Mouse (Mus musculus) frontal cortex, adult (tissue): ENCODE measurements around the gene Col4a4.

ENCODE experiments used
- ATAC-seq: cut with Nextera tagmentation; 2 replicates; pipeline ENCODE4 v1.9.2; 2017; ENCODE audit warnings: mild to moderate bottlenecking, moderate library complexity, mixed read lengths; ENCODE audit not compliant: low TSS enrichment

Col4a4 gene

DNA sequence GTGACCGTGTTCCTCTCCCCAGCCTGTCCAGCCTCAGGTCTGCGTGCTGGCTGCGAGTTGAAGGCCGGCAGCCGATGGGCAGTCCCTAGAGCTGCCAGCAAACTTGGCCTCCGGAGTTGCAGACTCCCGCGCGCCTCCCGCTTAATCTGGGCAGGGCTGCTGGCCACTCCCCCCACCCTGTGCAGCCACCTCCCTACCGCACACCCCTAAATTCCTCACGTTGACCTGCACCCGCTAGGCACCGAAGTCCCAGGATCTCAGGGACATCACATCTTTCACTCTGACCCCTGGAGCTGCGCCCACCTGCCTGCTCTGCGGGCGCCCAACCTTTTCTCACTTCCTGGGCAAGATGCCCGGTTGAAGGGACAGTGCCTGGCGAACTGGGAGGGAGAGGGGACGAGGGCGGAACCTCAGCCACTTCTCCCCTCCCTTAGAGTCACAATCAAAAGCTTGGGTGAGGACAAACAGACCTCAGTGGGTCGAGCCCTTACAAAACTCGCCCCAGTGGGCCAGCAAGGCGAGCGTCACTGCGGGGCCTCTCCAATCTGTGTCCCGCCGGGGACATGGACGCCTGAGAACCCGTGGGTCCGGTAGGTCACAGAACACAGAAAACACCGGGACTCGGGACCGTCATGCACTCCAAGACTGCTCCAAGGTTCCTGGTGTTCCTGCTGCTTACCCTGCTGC, at the start of gene Col4a4, which contains the start of gene Col4a3:
Gene Col4a4 (minus strand): TSS at position 137 of the 687 bp plus-strand sequence.
Gene Col4a3 (plus strand): TSS at position 209 of the 687 bp plus-strand sequence.
- peak; percentile 31; the same call in 1 of the 2 replicates for ATAC-seq

DNA sequence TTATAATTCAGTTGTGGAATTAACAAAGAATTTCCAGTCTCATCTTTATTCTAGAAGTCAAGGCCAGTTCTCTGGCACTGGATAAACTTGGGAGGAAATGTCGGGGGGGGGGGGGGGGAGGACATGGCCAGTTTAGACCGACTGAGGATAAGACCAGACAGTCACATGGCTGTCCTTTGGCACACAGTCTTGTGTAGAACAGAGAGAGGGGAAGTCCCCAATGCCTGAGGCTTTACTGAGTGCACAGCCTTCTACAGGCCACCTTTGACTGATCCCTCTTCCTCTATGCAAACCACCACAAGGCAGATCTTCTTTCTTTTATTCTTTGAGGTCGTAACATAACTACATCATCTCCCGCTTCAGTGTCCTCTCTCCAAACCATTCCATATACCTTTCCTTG, 49.7 kb upstream of the Col4a4 start:
- ATAC-seq: no peak

GRCm38 (mm10) chr1:82635254-82635620, 48.6 kb upstream of the Col4a4 start:
- no peak for ATAC-seq

DNA sequence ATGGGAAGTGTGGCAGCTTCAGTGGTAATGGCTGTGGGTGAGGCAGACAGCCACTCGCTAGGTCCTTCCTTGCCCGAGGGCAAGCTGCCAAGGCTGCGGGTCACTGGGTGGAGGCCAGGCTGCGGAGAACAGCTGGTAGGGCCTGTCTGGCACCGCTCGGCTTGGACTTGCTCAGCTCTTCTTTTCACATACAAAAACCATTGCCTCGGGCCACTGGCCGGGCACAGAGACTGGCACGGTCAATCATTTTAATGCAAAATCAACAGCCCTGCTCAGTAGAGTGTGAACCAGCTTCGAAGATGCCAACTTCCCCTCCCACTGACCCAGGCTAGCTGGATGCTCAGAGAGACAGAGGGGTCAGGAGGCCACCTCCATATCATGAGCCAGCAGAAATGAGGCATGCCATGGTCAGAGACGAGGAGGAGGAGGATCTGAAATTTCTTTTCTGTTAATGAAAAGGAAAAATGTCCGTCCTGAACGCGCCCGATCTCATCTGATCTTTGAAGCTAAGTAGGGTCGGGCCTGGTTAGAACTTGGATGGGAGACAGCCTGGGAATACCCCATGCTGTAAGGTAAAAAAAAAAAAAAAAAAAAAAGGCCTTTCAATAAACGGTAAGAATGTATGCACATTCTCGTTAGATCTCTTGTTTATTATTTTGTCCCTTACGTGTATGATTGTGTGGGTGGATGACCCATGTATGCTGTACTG, 48.0 kb upstream of the Col4a4 start:
- ATAC-seq: peak; percentile 47

DNA sequence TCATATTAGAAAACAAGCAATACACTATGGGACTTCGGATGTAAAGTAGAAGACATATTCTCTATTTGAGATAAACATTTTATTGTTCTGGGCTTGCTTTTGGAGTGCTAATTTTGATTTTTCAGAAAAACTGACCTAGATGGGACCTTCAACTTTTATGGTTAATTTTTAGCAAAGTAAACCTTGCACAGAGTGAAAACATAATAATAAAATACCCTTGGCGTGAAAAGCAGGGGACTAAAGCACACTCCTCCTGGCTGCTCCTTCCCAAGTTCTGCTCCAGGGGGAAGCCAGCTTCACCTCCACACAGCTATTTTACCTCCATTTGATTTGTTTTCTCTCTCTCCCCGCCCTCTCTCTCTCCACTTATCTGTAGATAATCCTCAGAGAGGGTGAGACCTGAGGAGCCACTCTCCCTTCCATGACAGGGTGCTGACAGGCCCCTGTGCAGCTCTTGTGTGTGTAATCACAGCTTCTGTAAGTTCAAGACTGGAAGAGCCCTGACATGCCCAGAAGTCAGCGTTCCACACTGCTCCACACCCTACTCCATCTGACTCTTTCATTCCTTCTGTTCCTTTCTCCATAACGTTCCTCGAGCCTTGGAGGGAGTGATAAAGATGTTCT, 44.6 kb upstream of the Col4a4 start:
- no peak for ATAC-seq

DNA sequence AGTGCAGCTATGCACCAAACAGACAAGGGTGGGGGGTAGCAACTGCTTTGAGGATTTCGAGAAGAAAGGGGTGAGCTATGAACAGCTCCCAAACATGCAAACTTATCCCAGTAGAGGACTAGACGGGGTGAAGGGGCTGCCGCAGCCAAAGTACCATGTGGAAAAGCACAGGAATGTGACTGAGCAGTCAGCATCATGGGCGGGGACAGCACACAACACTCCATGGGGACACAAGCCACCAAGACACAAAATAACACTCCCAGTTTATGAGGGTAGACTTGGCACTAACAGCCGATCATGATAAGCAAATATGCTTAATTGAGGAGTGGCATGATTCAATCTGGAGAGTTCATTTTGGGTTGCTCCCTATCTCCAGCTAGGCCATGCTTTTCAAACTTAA, 42.8 kb upstream of the Col4a4 start:
- ATAC-seq: no peak

DNA sequence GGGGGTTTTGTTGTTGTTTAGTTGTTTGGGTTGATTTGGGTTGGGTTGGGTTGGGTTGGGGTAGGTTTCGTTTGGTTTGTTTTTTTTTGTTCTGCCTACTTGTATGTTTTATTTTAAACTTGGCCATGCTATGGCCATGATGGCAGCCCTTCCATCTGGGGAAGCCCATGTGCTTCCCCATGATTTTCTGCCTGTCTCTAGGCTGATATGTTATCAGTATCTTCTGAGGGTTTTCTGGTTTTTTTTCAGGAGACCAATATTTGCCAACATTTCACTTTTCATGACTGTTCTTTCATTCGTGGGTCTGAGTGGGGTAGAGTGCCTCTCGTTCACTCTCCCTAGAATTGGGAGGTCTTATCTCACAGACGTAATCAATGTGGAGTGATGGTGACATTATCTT, 41.0 kb upstream of the Col4a4 start:
- no peak for ATAC-seq

- ATAC-seq: no peak
Observed at GRCm38 (mm10) chr1:82625474-82625873, 38.8 kb upstream of the Col4a4 start.

DNA sequence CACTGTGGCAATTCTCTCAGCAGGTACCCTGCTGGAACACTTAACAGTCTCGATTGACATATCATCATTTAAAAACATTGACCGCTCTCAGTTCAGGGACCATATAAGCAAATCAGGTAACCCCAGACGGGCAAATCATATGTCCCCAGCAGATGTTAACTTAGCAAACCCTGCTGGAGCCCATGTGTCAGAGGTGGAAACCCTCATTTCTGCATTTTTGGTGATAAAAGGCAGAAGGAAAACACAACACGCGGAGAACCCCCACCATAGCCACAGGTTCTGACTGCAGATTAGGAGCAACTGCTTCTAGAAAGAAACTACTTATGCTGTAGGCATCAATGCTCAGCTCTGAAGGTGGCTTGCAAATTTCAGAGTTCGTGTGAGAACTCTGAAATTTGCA, 38.3 kb upstream of the Col4a4 start:
- ATAC-seq: no peak

GRCm38 (mm10) chr1:82619981-82620380, 33.3 kb upstream of the Col4a4 start:
- no peak for ATAC-seq

DNA sequence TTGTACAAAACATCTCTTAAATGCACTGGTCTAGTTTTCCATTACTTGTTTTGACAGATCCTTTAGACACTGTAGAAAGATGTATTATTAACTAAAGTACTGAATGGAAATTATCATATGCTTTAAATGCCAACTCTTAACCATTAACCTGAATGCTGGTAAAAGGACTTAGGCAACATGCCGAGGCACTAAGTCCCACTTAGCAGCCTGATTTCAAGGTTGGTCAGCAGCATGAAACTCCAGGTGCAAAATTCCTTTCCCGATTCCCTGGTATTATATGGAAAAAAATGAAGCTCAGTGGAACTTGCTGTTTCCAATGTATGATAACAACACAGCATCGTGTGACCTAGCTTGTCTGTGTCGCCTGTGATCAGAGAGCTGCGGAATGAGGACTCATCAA, 31.9 kb upstream of the Col4a4 start:
- no peak for ATAC-seq

- no peak for ATAC-seq
Observed at GRCm38 (mm10) chr1:82618001-82618400, 31.4 kb upstream of the Col4a4 start.

- ATAC-seq: no peak
Observed at GRCm38 (mm10) chr1:82612061-82612660, 25.5 kb upstream of the Col4a4 start.

DNA sequence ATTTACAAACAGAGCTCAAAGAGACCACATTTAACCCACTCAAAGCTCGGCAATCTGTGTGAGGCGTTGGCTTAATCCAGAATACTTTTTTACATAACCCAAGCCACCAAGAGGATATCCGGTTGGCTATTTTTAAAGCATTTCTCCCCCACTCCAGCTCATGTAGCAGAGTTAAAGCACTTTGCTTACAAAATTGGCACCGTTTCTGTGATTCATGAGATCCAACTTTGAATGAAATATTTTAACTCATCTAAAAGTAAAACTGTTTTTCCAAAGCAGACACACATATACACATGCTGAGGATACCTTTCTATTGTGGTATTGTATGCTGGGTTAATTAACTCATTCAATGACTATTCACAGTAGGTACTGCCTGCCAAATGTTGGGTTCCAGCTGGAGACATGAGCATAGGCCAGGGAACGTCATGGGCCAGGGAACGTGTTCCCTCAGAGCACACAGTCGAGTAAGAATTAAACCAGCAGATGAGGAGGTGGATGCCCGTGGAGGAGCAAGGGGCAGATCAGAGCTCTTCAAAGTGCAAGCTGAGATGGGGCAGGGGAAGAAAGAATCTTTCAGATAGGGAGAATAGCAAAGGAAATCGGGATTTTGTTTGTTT, 22.1 kb upstream of the Col4a4 start:
- peak; percentile 92 for ATAC-seq

GRCm38 (mm10) chr1:82605856-82606255, 19.2 kb upstream of the Col4a4 start:
- no peak for ATAC-seq

GRCm38 (mm10) chr1:82605347-82605746, 18.7 kb upstream of the Col4a4 start:
- no peak for ATAC-seq

- no peak for ATAC-seq
Observed at GRCm38 (mm10) chr1:82603198-82603950, 16.7 kb upstream of the Col4a4 start.

- ATAC-seq: no peak
Observed at GRCm38 (mm10) chr1:82596864-82597596, 10.4 kb upstream of the Col4a4 start.

- no peak for ATAC-seq
Observed at GRCm38 (mm10) chr1:82590266-82590665, 3.6 kb upstream of the Col4a4 start.

DNA sequence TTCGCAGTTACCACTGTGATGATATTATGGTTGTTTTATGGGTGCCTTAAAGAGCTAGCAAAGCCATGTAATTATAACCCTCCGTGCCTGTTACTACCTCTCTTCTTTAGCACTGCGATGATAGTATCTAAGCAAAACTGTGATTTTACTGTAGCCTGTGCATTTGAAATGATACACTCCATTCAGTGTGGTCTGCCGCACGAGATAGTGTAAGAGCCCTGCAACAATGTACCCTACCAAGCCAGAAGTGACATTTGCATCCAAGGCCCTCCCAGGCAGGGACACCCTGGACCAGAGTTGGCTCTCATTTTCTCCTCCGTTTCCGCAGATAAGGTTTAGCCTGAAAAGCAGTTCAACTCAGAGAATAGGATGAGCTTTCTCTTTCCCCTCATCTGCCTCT, 668 bp downstream of the Col4a4 start:
- no peak for ATAC-seq

DNA sequence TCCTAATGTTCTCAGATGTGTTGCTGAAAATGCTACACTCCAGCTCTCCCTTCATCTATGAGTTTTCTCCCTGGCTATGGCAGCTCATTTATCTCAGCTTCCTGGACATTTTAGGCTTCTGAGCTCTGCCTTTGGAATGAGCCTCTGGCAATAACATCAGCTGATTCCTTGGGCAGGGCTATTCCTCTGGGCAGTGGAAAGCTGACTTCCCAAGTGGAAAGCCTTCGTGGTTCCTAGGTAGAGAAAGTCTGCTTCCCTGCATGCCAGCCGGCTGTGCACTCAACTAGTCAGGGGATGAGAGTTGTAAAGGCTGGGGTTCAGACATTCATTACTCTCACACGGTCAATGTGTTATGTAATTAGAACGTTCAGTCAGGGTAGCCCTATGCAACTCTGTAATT, 8.3 kb downstream of the Col4a4 start:
- ATAC-seq: no peak
